Mouse (Mus musculus) lung, postnatal 0 days (tissue): ENCODE results near the gene Pdgfra. TPM values are rescaled to one million over a fixed set of nuclear protein-coding genes. Genes with fewer than 3 reads are reported as not detected.
A peak's percentile ranks its signal among the peaks of the same experiment; 100 is the strongest.

Source experiments
- ATAC-seq: fragments of 200-750 bp; cut with Nextera tagmentation; 2 replicates; pipeline ENCODE4 v1.8.0; 2017; ENCODE audit warnings: moderate library complexity
- DNase-seq: peaks from one replicate; pipeline ENCODE4 v3.0.0-alpha.2; 2016; ENCODE audit warnings: low spot score
- H3K27ac ChIP-seq: fragments of 300-500 bp; sonication (generic); 2 replicates; pipeline ENCODE4 v1.5.1; 2014; ENCODE audit warnings: antibody characterized with exemption, mild to moderate bottlenecking, low read length, mixed read lengths
- H3K27me3 ChIP-seq: fragments of 300-500 bp; sonication (generic); replicated peaks from 2 replicates; pipeline ENCODE4 v1.6.1; 2014; ENCODE audit warnings: low read length, mixed read lengths; ENCODE audit not compliant: insufficient read depth
- H3K36me3 ChIP-seq: fragments of 300-500 bp; sonication (generic); 2 replicates; pipeline ENCODE4 v1.6.1; 2014; ENCODE audit warnings: low read length, mixed read lengths; ENCODE audit not compliant: insufficient read depth
- H3K4me1 ChIP-seq: fragments of 300-500 bp; sonication (generic); 2 replicates; pipeline ENCODE4 v1.6.1; 2014; ENCODE audit warnings: antibody characterized with exemption, low read depth, low read length, mixed read lengths; ENCODE audit not compliant: insufficient read depth
- H3K4me2 ChIP-seq: fragments of 300-500 bp; sonication (generic); replicated peaks from 2 replicates; pipeline ENCODE4 v1.6.1; 2014; ENCODE audit warnings: low read depth, mild to moderate bottlenecking, low read length, moderate library complexity, mixed read lengths
- H3K4me3 ChIP-seq: fragments of 300-500 bp; sonication (generic); 2 replicates; pipeline ENCODE4 v1.5.1; 2014; ENCODE audit warnings: low read depth, low read length
- H3K9ac ChIP-seq: fragments of 300-500 bp; sonication (generic); replicated peaks from 2 replicates; pipeline ENCODE4 v1.6.1; 2014; ENCODE audit warnings: low read depth, mild to moderate bottlenecking
- H3K9me3 ChIP-seq: fragments of 300-500 bp; sonication (generic); 2 replicates; pipeline ENCODE4 v1.6.1; 2016; ENCODE audit warnings: low read length, mixed read lengths
- CTCF ChIP-seq: IDR thresholded peaks from 2 replicates; pipeline ENCODE4 v1.5.1; 2016; ENCODE audit warnings: antibody characterized with exemption, mild to moderate bottlenecking
- EP300 ChIP-seq: IDR thresholded peaks from 2 replicates; pipeline ENCODE4 v1.6.1; 2016; ENCODE audit warnings: antibody characterized with exemption, mild to moderate bottlenecking, control low read depth
- WGBS: fragments of 180-500 bp; shearing (Covaris S2); extraction: QIAGEN DNeasy Blood & Tissue Kit; methylation state at CpG from one replicate; pipeline ENCODE4 v1.1.7; 2014; 5-methylcytosine and 5-hydroxymethylcytosine counted together
- polyA plus RNA-seq: library from polyadenylated mRNA; unstranded; fragments of >200 nt; fragmentation: Nextera tagmentation; extraction: Ambion mirVana; gene quantifications from 2 replicates; pipeline ENCODE4 v1.2.1, GENCODE M21; 2015

The Pdgfra gene
- polyA plus RNA-seq, 1 experiment from 2014 or later = 14.2 TPM

DNA sequence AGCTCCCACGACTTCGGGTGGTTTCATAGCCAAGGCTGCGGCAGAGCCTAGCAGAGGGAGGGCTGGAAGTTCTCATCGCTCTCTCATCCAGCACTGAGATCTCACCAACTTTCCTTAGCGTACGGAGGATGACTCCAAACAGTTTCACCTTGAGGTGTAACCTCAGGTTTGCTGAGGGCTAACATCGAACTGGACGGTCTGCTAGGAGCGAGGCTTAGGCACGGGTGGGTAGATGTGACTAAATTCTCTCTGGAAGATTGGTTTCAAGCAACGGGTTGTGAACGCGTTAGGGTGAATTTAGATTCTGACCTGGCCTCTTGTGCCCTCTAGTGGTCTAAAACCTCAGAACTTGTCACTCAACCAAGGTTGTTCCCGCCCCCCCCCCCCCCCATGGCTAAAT, 9.0 kb upstream of the Pdgfra start:
- DNase-seq (peak; percentile 86), ATAC-seq (peak; percentile 57)
- H3K9ac ChIP-seq = no peak overlapping the region
- peak overlapping the region; percentile 20; the same call in 1 of the 2 replicates for H3K4me3 ChIP-seq
- 0 out of 2 replicates have a peak, but pooled peaks cover 3% of the 10 kb centered on the region for H3K4me1 ChIP-seq
- 5% methylated on average over 14 of the region's 14 CpGs for WGBS
- no peaks in the 10 kb centered on the region for H3K9me3 ChIP-seq
- TF ChIP-seq CTCF (peak; percentile 74), EP300 (no peak)
- no peak overlapping the region for H3K27ac ChIP-seq
- no peaks in the 10 kb centered on the region for H3K36me3 ChIP-seq
- H3K4me2 ChIP-seq = peak overlapping the region; percentile 49
- peaks cover 22% of the 10 kb centered on the region for H3K27me3 ChIP-seq

DNA sequence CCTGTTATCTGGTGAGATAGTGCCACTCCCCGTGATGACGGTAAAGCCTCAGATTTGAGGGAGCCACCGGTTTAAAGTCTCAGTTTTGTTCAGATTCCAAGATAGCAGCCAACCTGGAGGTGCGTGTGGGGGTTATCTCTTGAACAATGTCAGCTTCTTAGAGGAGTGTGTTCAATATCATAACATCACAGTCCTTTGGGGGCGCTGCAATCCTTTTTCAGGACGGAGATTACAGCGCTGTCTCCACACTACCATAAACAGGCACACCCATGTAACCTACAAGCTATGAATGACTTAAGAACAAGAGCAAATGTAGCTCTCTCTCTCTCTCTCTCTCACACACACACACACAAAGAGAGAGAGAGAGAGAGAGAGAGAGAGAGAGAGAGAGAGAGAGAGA, 8.3 kb upstream of the Pdgfra start:
- ATAC-seq = no peak
- Histone ChIP-seq H3K27me3 (peaks cover 27% of the 10 kb centered on the region), H3K27ac (no peak overlapping the region), H3K4me3 (no peak overlapping the region), H3K36me3 (no peaks in the 10 kb centered on the region), H3K9ac (no peak overlapping the region), H3K4me1 (0 out of 2 replicates have a peak, but pooled peaks cover 6% of the 10 kb centered on the region), H3K4me2 (no peak overlapping the region), H3K9me3 (no peaks in the 10 kb centered on the region)
- TF ChIP-seq CTCF (peak; percentile 34), EP300 (no peak)
- DNase-seq = no peak
- 21% methylated on average over 7 of the region's 7 CpGs for WGBS

DNA sequence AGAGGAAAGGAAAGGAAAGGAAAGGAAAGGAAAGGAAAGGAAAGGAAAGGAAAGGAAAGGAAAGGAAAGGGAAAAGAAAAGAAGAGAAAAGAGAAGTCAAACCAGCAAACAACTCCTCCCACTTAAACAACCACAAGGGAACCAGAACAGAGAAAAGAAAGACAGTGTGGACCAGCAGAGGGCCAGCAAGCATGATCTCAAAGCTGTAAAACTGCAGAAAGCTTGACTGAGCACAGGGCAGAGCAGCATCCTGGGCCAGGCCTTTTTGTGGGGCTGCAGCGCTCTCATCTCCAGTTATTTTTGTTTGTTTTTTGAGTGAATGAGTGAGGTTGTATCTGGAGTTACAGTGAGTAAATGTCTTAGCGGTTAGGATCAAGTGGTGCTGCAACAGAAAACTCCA, 6.8 kb upstream of the Pdgfra start:
- Histone ChIP-seq H3K4me3 (no peak overlapping the region), H3K9ac (no peak overlapping the region), H3K27ac (no peak overlapping the region), H3K4me2 (no peak overlapping the region), H3K9me3 (no peaks in the 10 kb centered on the region), H3K4me1 (0 out of 2 replicates have a peak, but pooled peaks cover 6% of the 10 kb centered on the region), H3K36me3 (no peaks in the 10 kb centered on the region), H3K27me3 (peaks cover 34% of the 10 kb centered on the region)
- TF ChIP-seq EP300 (no peak), CTCF (peak; percentile 33)
- WGBS = 61% methylated on average over 2 of the region's 2 CpGs
- DNase-seq (no peak), ATAC-seq (no peak)

DNA sequence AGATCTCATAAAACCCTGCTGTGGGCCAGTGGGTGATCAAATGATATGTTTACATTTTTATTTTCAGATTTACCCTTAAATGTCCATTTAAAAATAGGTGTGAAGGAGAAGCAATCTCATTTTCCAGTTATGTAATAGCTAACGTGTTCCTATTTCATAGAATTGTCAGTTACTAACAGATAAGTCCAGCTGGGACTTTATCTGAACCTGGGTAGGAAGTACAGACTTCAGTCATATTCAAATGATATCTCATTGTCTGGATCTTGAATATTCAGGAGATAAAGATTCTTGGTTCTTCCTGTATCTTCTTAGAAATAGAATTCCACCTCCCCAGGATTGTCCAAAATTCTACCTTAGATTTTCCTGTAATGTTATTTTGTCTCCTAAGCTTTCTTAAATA, 5.6 kb upstream of the Pdgfra start:
- H3K4me2 ChIP-seq = no peak overlapping the region
- no peaks in the 10 kb centered on the region for H3K36me3 ChIP-seq
- no peak overlapping the region for H3K27ac ChIP-seq
- 78% methylated on average over 1 of the region's 1 CpGs for whole genome bisulfite sequencing
- no peak for TF ChIP-seq EP300
- TF ChIP-seq CTCF = no peak
- no peaks in the 10 kb centered on the region for H3K9me3 ChIP-seq
- no peak overlapping the region for H3K4me3 ChIP-seq
- DNase-seq = no peak
- no peak overlapping the region for H3K9ac ChIP-seq
- ATAC-seq = no peak
- peaks cover 45% of the 10 kb centered on the region for H3K27me3 ChIP-seq
- 0 out of 2 replicates have a peak, but pooled peaks cover 6% of the 10 kb centered on the region for H3K4me1 ChIP-seq

DNA sequence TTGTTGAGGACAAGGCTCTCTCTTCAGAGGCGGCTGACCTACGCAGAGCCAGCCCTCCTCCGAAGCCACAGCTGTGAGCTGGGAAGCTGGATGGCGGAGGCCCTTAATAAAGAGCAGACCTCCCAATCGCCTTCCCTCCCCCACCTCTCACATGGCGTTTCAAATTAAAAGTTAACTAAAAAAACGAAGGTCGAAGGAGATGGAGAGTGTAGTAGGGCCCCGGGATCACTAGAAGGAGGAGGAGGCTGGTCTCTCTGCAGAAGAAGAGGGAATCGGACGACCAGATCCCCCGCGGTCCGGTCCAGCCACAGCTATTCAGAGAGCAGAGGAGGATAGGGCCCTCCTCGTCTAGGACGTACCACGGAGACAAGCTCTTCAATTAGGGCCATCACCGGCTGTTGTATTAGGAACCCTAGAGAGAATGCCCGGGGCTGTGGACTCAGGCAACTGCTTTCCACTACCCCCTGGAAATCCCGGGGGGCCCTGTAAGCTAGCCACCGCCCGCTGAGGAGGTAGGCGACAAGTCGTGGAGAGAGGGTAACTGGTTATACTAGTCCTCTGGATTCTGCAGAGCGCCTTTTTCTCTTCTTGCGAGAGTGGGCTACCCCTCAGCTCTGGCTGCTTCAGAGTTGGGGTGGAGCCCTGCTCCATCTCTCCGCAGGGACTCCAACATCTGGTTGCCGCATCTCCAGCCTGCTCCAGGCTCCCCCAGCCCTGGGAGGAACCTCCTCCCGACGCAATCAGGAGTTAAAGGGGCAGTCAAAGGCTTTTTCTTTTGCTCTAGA, 3.6 kb upstream of the Pdgfra start:
- H3K27me3 ChIP-seq = peaks cover 55% of the 10 kb centered on the region

DNA sequence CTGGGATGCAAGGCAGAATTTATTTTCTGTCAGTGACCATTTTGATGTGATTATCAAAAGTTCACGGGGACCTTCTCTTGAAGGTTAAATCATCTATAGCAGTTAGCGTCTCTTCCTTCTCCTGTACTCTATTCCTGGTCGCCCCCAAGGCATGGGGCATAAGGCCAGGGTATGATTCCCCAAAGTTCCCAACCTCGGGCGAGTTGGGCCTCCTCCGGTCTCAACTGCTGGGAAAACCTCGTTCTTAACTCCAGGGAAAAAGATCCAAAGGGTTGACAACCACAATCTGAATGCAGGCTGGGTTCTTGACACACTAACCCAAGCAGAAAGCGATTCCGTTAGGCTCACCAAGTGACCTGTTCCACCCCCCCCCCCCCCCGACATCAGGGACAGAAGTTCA, 2.7 kb upstream of the Pdgfra start:
- TF ChIP-seq CTCF = no peak
- TF ChIP-seq EP300 = no peak
- WGBS = 18% methylated on average over 9 of the region's 10 CpGs
- no peak overlapping the region; the same call in 1 of the 2 replicates for H3K4me3 ChIP-seq
- peaks cover 53% of the 10 kb centered on the region for H3K27me3 ChIP-seq
- 0 out of 2 replicates have a peak, but pooled peaks cover 3% of the 10 kb centered on the region for H3K4me1 ChIP-seq
- DNase-seq (no peak), ATAC-seq (no peak)
- H3K27ac ChIP-seq = no peak overlapping the region
- H3K4me2 ChIP-seq = 0 out of 2 replicates have a peak overlapping the region, but pooled peaks have one; percentile 11
- H3K9me3 ChIP-seq = no peaks in the 10 kb centered on the region
- H3K36me3 ChIP-seq = no peaks in the 10 kb centered on the region
- no peak overlapping the region for H3K9ac ChIP-seq

More for the DNA sequence above, 3.6 kb upstream of the Pdgfra start:
- Histone ChIP-seq H3K4me3 (peak overlapping the region; percentile 15; the same call in 1 of the 2 replicates), H3K27ac (no peak overlapping the region), H3K4me2 (peak overlapping the region; percentile 27; the same call in 1 of the 2 replicates), H3K36me3 (no peaks in the 10 kb centered on the region), H3K9ac (0 out of 2 replicates have a peak overlapping the region, but pooled peaks have one; percentile 19), H3K4me1 (0 out of 2 replicates have a peak, but pooled peaks cover 3% of the 10 kb centered on the region), H3K9me3 (no peaks in the 10 kb centered on the region)
- WGBS = 5% methylated on average over 30 of the region's 30 CpGs
- DNase-seq (peak; percentile 40), ATAC-seq (no peak)
- no peak for TF ChIP-seq EP300
- TF ChIP-seq CTCF = no peak
